Mouse (Mus musculus) 416B (cell line): ENCODE measurements around the gene Unc5c.

Source experiments
- DNase-seq: peaks from one replicate; pipeline ENCODE4 v3.0.0; 2011; ENCODE audit warnings: low read depth

Gene Unc5c

GRCm38 (mm10) chr3:141716371-141716770 lies 251.4 kb downstream of the Unc5c start:
- DNase-seq = no peak

- no peak for DNase-seq
Measured at GRCm38 (mm10) chr3:141719050-141719449, 254.0 kb downstream of the Unc5c start.

- no peak for DNase-seq
Measured at GRCm38 (mm10) chr3:141724499-141724898, 259.5 kb downstream of the Unc5c start.

- no peak for DNase-seq
Measured at GRCm38 (mm10) chr3:141725432-141725831, 260.4 kb downstream of the Unc5c start.

- DNase-seq = no peak
Measured at GRCm38 (mm10) chr3:141733844-141734243, 268.8 kb downstream of the Unc5c start.

GRCm38 (mm10) chr3:141735285-141735684 lies 270.3 kb downstream of the Unc5c start:
- no peak for DNase-seq

GRCm38 (mm10) chr3:141745322-141745721 lies 280.3 kb downstream of the Unc5c start:
- DNase-seq = no peak

GRCm38 (mm10) chr3:141748694-141749381 lies 283.8 kb downstream of the Unc5c start:
- no peak for DNase-seq

GRCm38 (mm10) chr3:141752172-141752571 lies 287.2 kb downstream of the Unc5c start:
- DNase-seq = no peak

GRCm38 (mm10) chr3:141757259-141757658 lies 292.2 kb downstream of the Unc5c start:
- DNase-seq = no peak

GRCm38 (mm10) chr3:141778411-141778919 lies 313.4 kb downstream of the Unc5c start:
- peak; percentile 2 for DNase-seq

GRCm38 (mm10) chr3:141779186-141779585 lies 314.2 kb downstream of the Unc5c start:
- peak; percentile 7 for DNase-seq

GRCm38 (mm10) chr3:141782553-141782952 lies 317.5 kb downstream of the Unc5c start:
- no peak for DNase-seq

- no peak for DNase-seq
Measured at GRCm38 (mm10) chr3:141791026-141791780, 326.2 kb downstream of the Unc5c start.

GRCm38 (mm10) chr3:141792106-141792505 lies 327.1 kb downstream of the Unc5c start:
- no peak for DNase-seq

- no peak for DNase-seq
Measured at GRCm38 (mm10) chr3:141793755-141794154, 328.7 kb downstream of the Unc5c start.

GRCm38 (mm10) chr3:141794371-141794770 lies 329.4 kb downstream of the Unc5c start:
- DNase-seq = no peak

- no peak for DNase-seq
Measured at GRCm38 (mm10) chr3:141797372-141797771, 332.4 kb downstream of the Unc5c start.

GRCm38 (mm10) chr3:141797789-141798188 lies 332.8 kb downstream of the Unc5c start:
- DNase-seq = no peak

GRCm38 (mm10) chr3:141804133-141804532 lies 339.1 kb downstream of the Unc5c start:
- DNase-seq = no peak

GRCm38 (mm10) chr3:141809581-141809980 lies 344.6 kb downstream of the Unc5c start:
- DNase-seq = no peak

- no peak for DNase-seq
Measured at GRCm38 (mm10) chr3:141810944-141811343, 345.9 kb downstream of the Unc5c start.

- peak; percentile 27 for DNase-seq
Measured at GRCm38 (mm10) chr3:141811348-141811747, 346.3 kb downstream of the Unc5c start.
